Mouse (Mus musculus) B cell, adult 67 days (primary cell): ENCODE results near the gene Dock6. TPM values are rescaled to one million over a fixed set of nuclear protein-coding genes. Genes with fewer than 3 reads are reported as not detected.

Experiments
- total RNA-seq, 2 experiments: library from RNA; stranded (reverse); gene quantifications; 4 replicates each; pipeline ENCODE4 v1.2.4; 2023

The Dock6 gene
- total RNA-seq: 10 to 100 TPM; 14.8 to 16.8 TPM

GRCm38 (mm10) chr9:21852128-21853091, at the start of gene Dock6:
Gene Dock6, minus strand, starts transcription at chr9:21852635.

GRCm38 (mm10) chr9:21835258-21835912, 17.1 kb downstream of the Dock6 start, which contains the start of gene Angptl8:
Gene Angptl8, plus strand, starts transcription at chr9:21835510.

GRCm38 (mm10) chr9:21798345-21799009, 54.0 kb downstream of the Dock6 start, which contains the start of gene Kank2:
Gene Kank2, minus strand, starts transcription at chr9:21798744.

GRCm38 (mm10) chr9:21760155-21761088, 92.0 kb downstream of the Dock6 start, which contains the start of gene Spc24:
Gene Spc24, minus strand, starts transcription at chr9:21760303.

Other genes with a start within 250 kb of the Dock6 start
- gene Smarca4, start 236.5 kb downstream of the Dock6 start, total RNA-seq: 10 to 100 TPM; 98.7 to 99.6 TPM
- gene Ldlr, start 129.2 kb downstream of the Dock6 start, total RNA-seq: 10 to 100 TPM; 16.8 to 17.6 TPM
- gene Spc24, start 92.3 kb downstream of the Dock6 start, total RNA-seq: 1 to 10 TPM; 2.0 TPM
- under 1 TPM in 1 of 2 experiments, not detected in 1; 0.12 TPM for gene Kank2, start 53.9 kb downstream of the Dock6 start, total RNA-seq
- gene Angptl8, start 17.1 kb downstream of the Dock6 start, total RNA-seq: not detected
- gene Rab3d, start 65.6 kb upstream of the Dock6 start, total RNA-seq: 1 to 10 TPM; 2.8 to 4.7 TPM
- gene Ccdc159, start 74.8 kb upstream of the Dock6 start, total RNA-seq: not detected
- under 1 TPM in 1 of 2 experiments, not detected in 1; 0.87 TPM for gene Tmem205, start 74.9 kb upstream of the Dock6 start, total RNA-seq
- 1 to 10 TPM in 1 of 2 experiments, under 1 TPM in 1; 0.87 to 1.6 TPM for gene Plppr2, start 84.4 kb upstream of the Dock6 start, total RNA-seq
- 10 to 100 TPM; 10.2 to 12.1 TPM for gene Swsap1, start 103.1 kb upstream of the Dock6 start, total RNA-seq
- gene Epor, start 110.9 kb upstream of the Dock6 start, total RNA-seq: under 1 TPM in 1 of 2 experiments, not detected in 1; 0.49 TPM
- not detected for gene Rgl3, start 136.8 kb upstream of the Dock6 start, total RNA-seq
- not detected for gene Ccdc151, start 150.0 kb upstream of the Dock6 start, total RNA-seq
- gene Prkcsh, start 150.2 kb upstream of the Dock6 start, total RNA-seq: 10 to 100 TPM; 68.4 to 71.0 TPM
- gene Elavl3, start 199.4 kb upstream of the Dock6 start, total RNA-seq: not detected
- gene Gm49318, start 218.6 kb upstream of the Dock6 start, total RNA-seq: not detected
- 10 to 100 TPM; 33.3 to 36.1 TPM for gene Zfp653, start 218.7 kb upstream of the Dock6 start, total RNA-seq
- 10 to 100 TPM; 22.1 to 27.1 TPM for gene Ecsit, start 232.8 kb upstream of the Dock6 start, total RNA-seq
- gene Cnn1, start 246.6 kb upstream of the Dock6 start, total RNA-seq: not detected